Mouse (Mus musculus) ZHBTc4 (cell line): ENCODE measurements at regions not wholly inside any gene's neighbourhood (a gene's known extent, or its start where the extent isn't known, plus 50 kb on each side); places are given as distances from the start of the nearest gene placed in this dataset.
"Not testable (repeated sequence)": the region's sequence is repeated elsewhere in the genome, so short reads cannot be mapped to it uniquely, and the experiment has no call there.

Source experiments
- DNase-seq: peaks from one replicate; pipeline ENCODE4 v3.0.0-alpha.2; 2011; ENCODE audit warnings: low read depth, low spot score

GRCm38 (mm10) chr11:63211501-63211900, 82.7 kb downstream of the Pmp22 start:
- DNase-seq, result no peak

- peak; percentile 87 for DNase-seq
These were observed 84.3 kb downstream of the Pmp22 start for GRCm38 (mm10) chr11:63213043-63213442.

GRCm38 (mm10) chr11:63213901-63214425, 85.2 kb downstream of the Pmp22 start:
- DNase-seq, result peak; percentile 95

- no peak for DNase-seq
These were observed 87.2 kb downstream of the Pmp22 start for GRCm38 (mm10) chr11:63215993-63216392.

- DNase-seq, result peak; percentile 53
These were observed 88.3 kb downstream of the Pmp22 start for GRCm38 (mm10) chr11:63217049-63217448.

- DNase-seq, result no peak
These were observed 97.7 kb downstream of the Pmp22 start for GRCm38 (mm10) chr11:63226471-63226870.

GRCm38 (mm10) chr11:63230786-63231185, 102.0 kb downstream of the Pmp22 start:
- no peak for DNase-seq

- peak; percentile 69 for DNase-seq
These were observed 104.6 kb downstream of the Pmp22 start for GRCm38 (mm10) chr11:63233172-63233966.

GRCm38 (mm10) chr11:63234481-63234880, 105.7 kb downstream of the Pmp22 start:
- no peak for DNase-seq

GRCm38 (mm10) chr11:63238655-63239054, 109.9 kb downstream of the Pmp22 start:
- DNase-seq, result no peak

- DNase-seq, result no peak
These were observed 115.2 kb downstream of the Pmp22 start for GRCm38 (mm10) chr11:63243906-63244416.

GRCm38 (mm10) chr11:63245041-63245440, 116.3 kb downstream of the Pmp22 start:
- no peak for DNase-seq

GRCm38 (mm10) chr11:63246052-63246661, 117.4 kb downstream of the Pmp22 start:
- DNase-seq, result no peak

- no peak for DNase-seq
These were observed 123.5 kb downstream of the Pmp22 start for GRCm38 (mm10) chr11:63252012-63252856.

- DNase-seq, result no peak
These were observed 124.3 kb downstream of the Pmp22 start for GRCm38 (mm10) chr11:63252968-63253602.

- DNase-seq, result peak; percentile 64
These were observed 135.8 kb downstream of the Pmp22 start for GRCm38 (mm10) chr11:63264432-63265061.

GRCm38 (mm10) chr11:63266290-63266689, 137.5 kb downstream of the Pmp22 start:
- not testable (repeated sequence) for DNase-seq

GRCm38 (mm10) chr11:63276641-63277040, 147.9 kb downstream of the Pmp22 start:
- DNase-seq, result peak; percentile 54

GRCm38 (mm10) chr11:63281839-63282238, 153.1 kb downstream of the Pmp22 start:
- DNase-seq, result no peak

GRCm38 (mm10) chr11:63282541-63282940, 153.8 kb downstream of the Pmp22 start:
- peak; percentile 27 for DNase-seq

- DNase-seq, result no peak
These were observed 157.2 kb downstream of the Pmp22 start for GRCm38 (mm10) chr11:63286026-63286425.
